In genomic region chr5:113493997-113494396, GRCm38 (mm10) we compare ENCODE assay signal across 20 mouse cellular contexts. TPM values are rescaled to one million over a fixed set of nuclear protein-coding genes. Genes with fewer than 3 reads are reported as not detected.
DNase-seq lines count a peak whose midpoint lies in the region; ATAC-seq lines count a peak whose summit lies in the region.
"Had no signal": no experiment of that assay in that cellular context is flagged by ENCODE, and none has a peak within 500 bp of the region (broad histone marks: within the 10 kb centered on the region; RNA-seq: fewer than 3 reads in every experiment).

No protein-coding gene starts in this region.

- DNase-seq in neural tube, embryonic 10.5 days (ENCODE audit: extremely low spot score, low spot score), result no peak
- DNase-seq in midbrain, embryonic 14.5 days, result no peak
- no peak for DNase-seq in ovary, postnatal 36 days (ENCODE audit: low spot score)
- DNase-seq in lung, postnatal 25 days (ENCODE audit: low spot score), result no peak
- DNase-seq: adrenal gland, postnatal 10 days; gastrocnemius, postnatal 25 days; kidney, adult 9 months; kidney, postnatal 36 days; layer of hippocampus, postnatal 36 days; left cerebral cortex, postnatal 4 days; lung, adult 18-20 months; lung, postnatal 4 days had no signal

- H3K36me3 ChIP-seq in forebrain, embryonic 13.5 days (ENCODE audit: poor library complexity, severe bottlenecking), result no peaks in the 10 kb centered on the region
- H3K36me3 ChIP-seq in forebrain, embryonic 16.5 days (ENCODE audit: control insufficient read depth, insufficient read depth), result no peaks in the 10 kb centered on the region
- no peaks in the 10 kb centered on the region for H3K36me3 ChIP-seq in neural tube, embryonic 12.5 days
- no peaks in the 10 kb centered on the region for H3K36me3 ChIP-seq in midbrain, embryonic 14.5 days (ENCODE audit: control insufficient read depth, insufficient read depth, low read length)
- H3K36me3 ChIP-seq: embryonic facial prominence, embryonic 10.5 days; stomach, embryonic 15.5 days had no signal

- no peaks in the 10 kb centered on the region for H3K9me3 ChIP-seq in forebrain, embryonic 13.5 days (replicated peaks)
- H3K9me3 ChIP-seq in forebrain, embryonic 16.5 days (ENCODE audit: control insufficient read depth, low read length), result no peaks in the 10 kb centered on the region
- no peaks in the 10 kb centered on the region for H3K9me3 ChIP-seq in neural tube, embryonic 12.5 days
- no peaks in the 10 kb centered on the region for H3K9me3 ChIP-seq in midbrain, embryonic 14.5 days (ENCODE audit: control insufficient read depth, low read length)
- H3K9me3 ChIP-seq: embryonic facial prominence, embryonic 10.5 days; stomach, embryonic 15.5 days had no signal

- no peak overlapping the region for H3K4me3 ChIP-seq in forebrain, embryonic 13.5 days
- H3K4me3 ChIP-seq in forebrain, embryonic 16.5 days (replicated peaks; ENCODE audit: low read length), result no peak overlapping the region
- H3K4me3 ChIP-seq in neural tube, embryonic 12.5 days, result no peak overlapping the region
- no peak overlapping the region for H3K4me3 ChIP-seq in midbrain, embryonic 14.5 days (replicated peaks; ENCODE audit: low read depth, low read length)
- H3K4me3 ChIP-seq: embryonic facial prominence, embryonic 10.5 days; stomach, embryonic 15.5 days had no signal

- peak overlapping the region; percentile 93; the same call in 1 of the 2 replicates for H3K4me2 ChIP-seq in forebrain, embryonic 13.5 days
- H3K4me2 ChIP-seq in forebrain, embryonic 16.5 days (ENCODE audit: low read length), result no peak overlapping the region
- peak overlapping the region; percentile 92 for H3K4me2 ChIP-seq in neural tube, embryonic 12.5 days (replicated peaks)
- peak overlapping the region; percentile 82 for H3K4me2 ChIP-seq in midbrain, embryonic 14.5 days (ENCODE audit: low read length)
- H3K4me2 ChIP-seq: stomach, embryonic 15.5 days had no signal

- WGBS in forebrain, embryonic 13.5 days, result 72% methylated on average over 8 of the region's 8 CpGs
- WGBS in forebrain, embryonic 16.5 days, result 68% methylated on average over 8 of the region's 8 CpGs
- 74% methylated on average over 8 of the region's 8 CpGs for WGBS in neural tube, embryonic 12.5 days
- WGBS in midbrain, embryonic 14.5 days, result 75% methylated on average over 8 of the region's 8 CpGs

- H3K4me1 ChIP-seq in forebrain, embryonic 13.5 days, result peaks cover 46% of the 10 kb centered on the region
- peaks cover 26% of the 10 kb centered on the region for H3K4me1 ChIP-seq in forebrain, embryonic 16.5 days (replicated peaks; ENCODE audit: control insufficient read depth, insufficient read depth, low read length)
- peaks cover 35% of the 10 kb centered on the region for H3K4me1 ChIP-seq in neural tube, embryonic 12.5 days
- peaks cover 29% of the 10 kb centered on the region for H3K4me1 ChIP-seq in midbrain, embryonic 14.5 days (ENCODE audit: control insufficient read depth, insufficient read depth, low read length)

- no peak overlapping the region for H3K27ac ChIP-seq in forebrain, embryonic 13.5 days
- H3K27ac ChIP-seq in forebrain, embryonic 16.5 days (ENCODE audit: low read length), result no peak overlapping the region
- no peak overlapping the region for H3K27ac ChIP-seq in neural tube, embryonic 12.5 days
- no peak overlapping the region for H3K27ac ChIP-seq in midbrain, embryonic 14.5 days (replicated peaks; ENCODE audit: low read depth, low read length)
- H3K27ac ChIP-seq: embryonic facial prominence, embryonic 10.5 days; stomach, embryonic 15.5 days had no signal

- H3K27me3 ChIP-seq in forebrain, embryonic 13.5 days, result peaks cover 16% of the 10 kb centered on the region; the same call in 1 of the 2 replicates
- H3K27me3 ChIP-seq in forebrain, embryonic 16.5 days (replicated peaks; ENCODE audit: control insufficient read depth, insufficient read depth, low read length), result no peaks in the 10 kb centered on the region
- H3K27me3 ChIP-seq in neural tube, embryonic 12.5 days (replicated peaks), result peaks cover 12% of the 10 kb centered on the region
- 0 out of 2 replicates have a peak, but pooled peaks cover 3% of the 10 kb centered on the region for H3K27me3 ChIP-seq in midbrain, embryonic 14.5 days (ENCODE audit: control insufficient read depth, insufficient read depth, low read length)

- no peak for ATAC-seq in forebrain, embryonic 13.5 days
- no peak for ATAC-seq in forebrain, embryonic 16.5 days
- ATAC-seq in neural tube, embryonic 12.5 days (ENCODE audit: low FRiP score, low read depth), result no peak
- no peak for ATAC-seq in midbrain, embryonic 14.5 days (ENCODE audit: low FRiP score, low TSS enrichment)
- ATAC-seq in megakaryocyte-erythroid progenitor cell, adult 5-6 weeks (replicated peaks; ENCODE audit: low FRiP score, low TSS enrichment, poor library complexity, severe bottlenecking), result no peak
- ATAC-seq: inflammation-experienced regulatory T-cells, adult 6 months had no signal

- no peak overlapping the region for H3K9ac ChIP-seq in forebrain, embryonic 13.5 days
- H3K9ac ChIP-seq in forebrain, embryonic 16.5 days (replicated peaks; ENCODE audit: low read depth, low read length), result no peak overlapping the region
- 0 out of 2 replicates have a peak overlapping the region, but pooled peaks have one; percentile 26 for H3K9ac ChIP-seq in neural tube, embryonic 12.5 days
- no peak overlapping the region for H3K9ac ChIP-seq in midbrain, embryonic 14.5 days (replicated peaks; ENCODE audit: low read length)
- H3K9ac ChIP-seq: stomach, embryonic 15.5 days had no signal

RNA-seq across cellular contexts. Expression of gene Wscd2, which starts 3.9 kb away (rescaled TPM):
- 4.7 and 6.9 TPM in 2 replicates for polyA plus RNA-seq in forebrain, embryonic 13.5 days (2015; fragmentation: Nextera tagmentation; extraction: Ambion mirVana)
- 6.6 and 11.3 TPM in 2 replicates for polyA plus RNA-seq in forebrain, embryonic 16.5 days (2015; fragmentation: Nextera tagmentation; extraction: Ambion mirVana)
- polyA plus RNA-seq in neural tube, embryonic 12.5 days (2016; fragmentation: Nextera tagmentation; extraction: Ambion mirVana), result 16.5 and 19.2 TPM in 2 replicates
- 10.7 and 12.0 TPM in 2 replicates for polyA plus RNA-seq in midbrain, embryonic 14.5 days (2014; fragmentation: Nextera tagmentation; extraction: Ambion mirVana)
- total RNA-seq in megakaryocyte-erythroid progenitor cell, adult 5-6 weeks (2014; fragmentation: Nextera tagmentation), result not detected in 2 replicates
- not detected in 2 replicates for total RNA-seq in megakaryocyte-erythroid progenitor cell, adult 5-6 weeks (2017)
- polyA plus RNA-seq: C2C12 had no signal
